Mouse (Mus musculus) CH12.LX (cell line): ENCODE measurements around the gene Spop.

ENCODE experiments used
- BHLHE40 ChIP-seq: IDR thresholded peaks from 2 replicates; pipeline ENCODE4 v1.6.1; 2011; ENCODE audit warnings: mild to moderate bottlenecking, low read depth, low read length, improper control_type of control experiment
- CHD2 ChIP-seq: IDR thresholded peaks from 2 replicates; pipeline ENCODE4 v1.6.1; 2011; ENCODE audit warnings: low read length, improper control_type of control experiment
- CTCF ChIP-seq, 2 experiments: IDR thresholded peaks in 1 of 2; conservative IDR thresholded peaks in 1 of 2; 2 replicates each; pipeline ENCODE4 v1.5.1; 2011 to 2012; ENCODE audit warnings: low read depth in 2 of 2, low read length in 2 of 2, improper control_type of control experiment in 1 of 2, inconsistent platforms in 1 of 2, mild to moderate bottlenecking in 1 of 2, moderate library complexity in 1 of 2
- ETS1 ChIP-seq: conservative IDR thresholded peaks from 2 replicates; pipeline ENCODE4 v1.6.1; 2012; ENCODE audit warnings: low read depth, mild to moderate bottlenecking, inconsistent platforms, low read length, improper control_type of control experiment, moderate library complexity
- GABPA ChIP-seq: IDR thresholded peaks from 2 replicates; pipeline ENCODE4 v1.6.1; 2012; ENCODE audit warnings: low read depth, low read length, improper control_type of control experiment, inconsistent platforms; ENCODE audit not compliant: insufficient replicate concordance
- JUND ChIP-seq: conservative IDR thresholded peaks from 2 replicates; pipeline ENCODE4 v1.6.1; 2011; ENCODE audit warnings: low read depth, low read length, improper control_type of control experiment
- MAFK ChIP-seq: IDR thresholded peaks from 2 replicates; pipeline ENCODE4 v1.6.1; 2011; ENCODE audit warnings: low read length, improper control_type of control experiment; ENCODE audit not compliant: insufficient replicate concordance
- MAX ChIP-seq: IDR thresholded peaks from 2 replicates; pipeline ENCODE4 v1.6.1; 2011; ENCODE audit warnings: low read length, improper control_type of control experiment
- POLR2A ChIP-seq: IDR thresholded peaks from 2 replicates; pipeline ENCODE4 v1.6.1; 2011; ENCODE audit warnings: low read depth, mild to moderate bottlenecking, improper control_type of control experiment, low read length
- POLR2AphosphoS2 ChIP-seq: IDR thresholded peaks from 2 replicates; pipeline ENCODE4 v1.6.1; 2011; ENCODE audit warnings: low read depth, low read length, improper control_type of control experiment
- USF1 ChIP-seq: IDR thresholded peaks from 2 replicates; pipeline ENCODE4 v1.6.1; 2014; ENCODE audit warnings: low read depth, mild to moderate bottlenecking, inconsistent platforms, low read length, improper control_type of control experiment
- USF2 ChIP-seq: conservative IDR thresholded peaks from 2 replicates; pipeline ENCODE4 v1.6.1; 2011; ENCODE audit warnings: low read depth, low read length, improper control_type of control experiment
- ZC3H11A ChIP-seq: IDR thresholded peaks from 2 replicates; pipeline ENCODE4 v1.6.1; 2012; ENCODE audit warnings: low read depth, mild to moderate bottlenecking, inconsistent platforms, low read length, improper control_type of control experiment

- TF ChIP-seq CTCF (conservative IDR thresholded peaks at IDR 0.05 in 1 of 2, IDR thresholded peaks at IDR 0.05 in 1 of 2; ENCODE audit: low read depth in 2 of 2, low read length in 2 of 2) (no peak), ETS1 (no peak), USF1 (no peak), CHD2 (no peak), POLR2A (no peak), BHLHE40 (no peak), GABPA (no peak), JUND (no peak), POLR2AphosphoS2 (no peak), ZC3H11A (no peak), MAX (no peak), MAFK (no peak), USF2 (no peak)
These were observed 7.1 kb downstream of the Spop start for GRCm38 (mm10) chr11:95420880-95421435.
